Mouse (Mus musculus) right cerebral cortex, postnatal 36 days (tissue): ENCODE data around the gene Nap1l4.
"Not testable (repeated sequence)": the region's sequence is repeated elsewhere in the genome, so short reads cannot be mapped to it uniquely, and the experiment has no call there.

Source experiments
- DNase-seq, 2 experiments: peaks; one replicate each; pipeline ENCODE4 v3.0.0; 2022; ENCODE audit warnings: low spot score in 2 of 2, mixed read lengths in 1 of 2

Gene Nap1l4

GRCm38 (mm10) chr7:143548976-143549457 lies at the start of gene Nap1l4:
TSS of gene Nap1l4 (minus strand) at chr7:143549106.
- peak; percentile 99 to 100 for DNase-seq

- no peak for DNase-seq
These were observed 46.0 kb upstream of the Nap1l4 start for GRCm38 (mm10) chr7:143594865-143595264.

- no peak for DNase-seq
These were observed 43.3 kb upstream of the Nap1l4 start for GRCm38 (mm10) chr7:143592255-143592654.

GRCm38 (mm10) chr7:143588006-143588405 lies 39.1 kb upstream of the Nap1l4 start:
- no peak for DNase-seq

- DNase-seq, result no peak
These were observed 38.7 kb upstream of the Nap1l4 start for GRCm38 (mm10) chr7:143587586-143587985.

- DNase-seq, result no peak
These were observed 35.0 kb upstream of the Nap1l4 start for GRCm38 (mm10) chr7:143583956-143584355.

- no peak for DNase-seq
These were observed 34.1 kb upstream of the Nap1l4 start for GRCm38 (mm10) chr7:143583025-143583424.

GRCm38 (mm10) chr7:143575751-143576150 lies 26.8 kb upstream of the Nap1l4 start:
- no peak for DNase-seq

- no peak for DNase-seq
These were observed 16.7 kb upstream of the Nap1l4 start for GRCm38 (mm10) chr7:143565648-143566039.

- no peak for DNase-seq
These were observed 16.2 kb upstream of the Nap1l4 start for GRCm38 (mm10) chr7:143565015-143565647.

GRCm38 (mm10) chr7:143563787-143564186 lies 14.9 kb upstream of the Nap1l4 start:
- no peak for DNase-seq

- DNase-seq, result no peak
These were observed 8.7 kb upstream of the Nap1l4 start for GRCm38 (mm10) chr7:143557616-143558015.

GRCm38 (mm10) chr7:143556964-143557610 lies 8.2 kb upstream of the Nap1l4 start:
- peak in 1 of 2 experiments; percentile 7 for DNase-seq

- no peak for DNase-seq
These were observed 798 bp upstream of the Nap1l4 start for GRCm38 (mm10) chr7:143549588-143550220.

GRCm38 (mm10) chr7:143548231-143548961 lies 510 bp downstream of the Nap1l4 start:
- DNase-seq, result peak in 1 of 2 experiments; percentile 30

GRCm38 (mm10) chr7:143546554-143546953 lies 2.4 kb downstream of the Nap1l4 start:
- DNase-seq, result no peak

GRCm38 (mm10) chr7:143544368-143544767 lies 4.5 kb downstream of the Nap1l4 start:
- no peak for DNase-seq

- no peak for DNase-seq
These were observed 10.2 kb downstream of the Nap1l4 start for GRCm38 (mm10) chr7:143538671-143539070.

GRCm38 (mm10) chr7:143538229-143538628 lies 10.7 kb downstream of the Nap1l4 start:
- DNase-seq, result not testable (repeated sequence)

- no peak for DNase-seq
These were observed 12.7 kb downstream of the Nap1l4 start for GRCm38 (mm10) chr7:143536251-143536650.

- no peak for DNase-seq
These were observed 15.6 kb downstream of the Nap1l4 start for GRCm38 (mm10) chr7:143533284-143533683.

GRCm38 (mm10) chr7:143532410-143532809 lies 16.5 kb downstream of the Nap1l4 start:
- no peak for DNase-seq
